Mouse (Mus musculus) stomach, postnatal 0 days (tissue): ENCODE data around the gene Surf6. TPM values are rescaled to one million over a fixed set of nuclear protein-coding genes. Genes with fewer than 3 reads are reported as not detected.

ENCODE experiments used
- ATAC-seq: fragments of 200-750 bp; cut with Nextera tagmentation; 2 replicates; pipeline ENCODE4 v1.8.0; 2017; ENCODE audit not compliant: low FRiP score, low TSS enrichment
- DNase-seq: peaks from one replicate; pipeline ENCODE4 v3.0.0-alpha.2; 2016; ENCODE audit warnings: low spot score
- H3K27ac ChIP-seq: fragments of 300-500 bp; sonication (generic); replicated peaks from 2 replicates; pipeline ENCODE4 v1.5.1; 2014; ENCODE audit warnings: mild to moderate bottlenecking, control low read depth
- H3K27me3 ChIP-seq: fragments of 300-500 bp; sonication (generic); 2 replicates; pipeline ENCODE4 v1.6.1; 2014; ENCODE audit warnings: low read length; ENCODE audit not compliant: control insufficient read depth, insufficient read depth
- H3K36me3 ChIP-seq: fragments of 300-500 bp; sonication (generic); 2 replicates; pipeline ENCODE4 v1.6.1; 2014; ENCODE audit warnings: low read length, mixed read lengths; ENCODE audit not compliant: control insufficient read depth, insufficient read depth
- H3K4me1 ChIP-seq: fragments of 300-500 bp; sonication (generic); replicated peaks from 2 replicates; pipeline ENCODE4 v1.6.1; 2014; ENCODE audit warnings: antibody characterized with exemption; ENCODE audit not compliant: control insufficient read depth, insufficient read depth
- H3K4me2 ChIP-seq: fragments of 300-500 bp; sonication (generic); replicated peaks from 2 replicates; pipeline ENCODE4 v1.6.1; 2014; ENCODE audit warnings: low read depth, mild to moderate bottlenecking, control low read depth, moderate library complexity
- H3K4me3 ChIP-seq: fragments of 300-500 bp; sonication (generic); 2 replicates; pipeline ENCODE4 v1.5.1; 2014; ENCODE audit warnings: low read depth, low read length, control low read depth
- H3K9ac ChIP-seq: fragments of 300-500 bp; sonication (generic); 2 replicates; pipeline ENCODE4 v1.6.1; 2014; ENCODE audit warnings: mild to moderate bottlenecking, low read length, control low read depth, mixed read lengths
- H3K9me3 ChIP-seq: fragments of 300-500 bp; sonication (generic); 2 replicates; pipeline ENCODE4 v1.6.1; 2016; ENCODE audit warnings: low read length; ENCODE audit not compliant: control insufficient read depth
- CTCF ChIP-seq: IDR thresholded peaks from 2 replicates; pipeline ENCODE4 v1.5.1; 2016; ENCODE audit warnings: antibody characterized with exemption, low read depth, mild to moderate bottlenecking, moderate library complexity
- EP300 ChIP-seq: optimal IDR thresholded peaks from 2 replicates; pipeline ENCODE3; 2016; ENCODE audit warnings: antibody characterized with exemption
- WGBS: fragments of 180-500 bp; shearing (Covaris S2); extraction: QIAGEN DNeasy Blood & Tissue Kit; methylation state at CpG from one replicate; pipeline ENCODE4 v1.1.7; 2014; 5-methylcytosine and 5-hydroxymethylcytosine counted together
- polyA plus RNA-seq: library from polyadenylated mRNA; unstranded; fragments of >200 nt; fragmentation: Nextera tagmentation; extraction: Ambion mirVana; gene quantifications from 2 replicates; pipeline ENCODE4 v1.2.1, GENCODE M21; 2015

The Surf6 gene
- polyA plus RNA-seq, 1 experiment from 2014 or later: 12.8 TPM

DNA sequence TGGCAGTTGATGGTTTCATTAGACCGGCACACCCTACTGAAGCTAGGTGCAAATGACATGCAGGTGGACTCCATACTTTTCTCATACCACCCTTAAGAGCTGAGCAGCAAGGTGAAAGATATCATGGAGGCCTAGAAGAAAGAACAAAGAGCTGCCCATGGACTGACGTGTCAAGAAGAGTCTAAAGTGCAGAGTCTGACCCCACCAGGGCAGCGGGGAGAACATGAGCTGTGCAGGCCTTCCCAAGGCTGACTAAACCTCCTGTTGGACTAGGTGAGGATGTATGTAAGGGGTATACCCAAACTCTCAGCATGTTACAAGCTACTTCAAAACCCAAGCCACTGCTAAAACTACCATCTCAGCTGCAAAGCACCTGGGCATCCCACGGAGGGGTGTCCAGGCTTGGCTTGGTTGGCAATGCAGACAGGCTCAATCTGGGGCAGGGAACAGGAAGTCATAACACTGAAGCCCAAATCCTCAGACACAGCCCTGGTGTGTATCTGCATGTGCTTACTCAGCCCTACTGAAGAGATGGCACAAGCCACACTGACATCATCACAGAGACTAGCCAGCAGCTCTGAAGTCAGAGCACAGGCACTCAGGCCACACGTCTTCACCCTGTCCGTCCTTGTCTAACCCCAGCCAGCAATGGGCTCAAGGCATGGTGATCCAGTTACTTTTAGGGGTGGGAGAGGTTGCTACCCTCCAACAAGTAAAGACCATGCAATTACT is 25.2 kb upstream of the Surf6 start:
- 77% methylated on average over 6 of the region's 6 CpGs for WGBS
- Histone ChIP-seq H3K4me1 (peaks cover 9% of the 10 kb centered on the region; the same call in 1 of the 2 replicates), H3K36me3 (peaks cover 32% of the 10 kb centered on the region), H3K4me3 (no peak overlapping the region), H3K4me2 (no peak overlapping the region), H3K27ac (no peak overlapping the region), H3K9ac (no peak overlapping the region; the same call in 1 of the 2 replicates), H3K9me3 (no peaks in the 10 kb centered on the region), H3K27me3 (no peaks in the 10 kb centered on the region)
- TF ChIP-seq CTCF (no peak), EP300 (no peak)
- ATAC-seq: no peak; the same call in 1 of the 2 replicates
- DNase-seq: no peak

DNA sequence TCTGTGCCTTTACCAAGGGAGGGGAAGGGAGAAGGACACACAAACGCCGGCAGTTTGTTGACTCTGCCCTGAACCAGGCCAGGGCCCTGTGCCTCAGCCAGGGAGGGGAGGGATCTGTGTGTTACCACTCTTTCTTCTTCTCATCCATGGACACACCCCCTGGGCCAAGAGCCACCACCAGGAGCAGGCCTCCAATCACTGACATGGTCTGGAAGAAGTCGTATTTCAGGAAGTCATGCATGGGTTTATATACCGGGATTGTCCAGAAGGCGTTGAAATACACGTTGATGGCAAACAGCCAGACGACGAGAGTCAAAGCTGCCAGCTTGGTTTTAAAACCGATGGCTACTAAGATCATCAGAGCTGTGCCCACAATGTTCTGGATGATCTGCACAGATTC is 19.1 kb upstream of the Surf6 start:
- peak; percentile 86 for DNase-seq
- 37% methylated on average over 9 of the region's 9 CpGs for WGBS
- H3K27me3 ChIP-seq: no peaks in the 10 kb centered on the region

DNA sequence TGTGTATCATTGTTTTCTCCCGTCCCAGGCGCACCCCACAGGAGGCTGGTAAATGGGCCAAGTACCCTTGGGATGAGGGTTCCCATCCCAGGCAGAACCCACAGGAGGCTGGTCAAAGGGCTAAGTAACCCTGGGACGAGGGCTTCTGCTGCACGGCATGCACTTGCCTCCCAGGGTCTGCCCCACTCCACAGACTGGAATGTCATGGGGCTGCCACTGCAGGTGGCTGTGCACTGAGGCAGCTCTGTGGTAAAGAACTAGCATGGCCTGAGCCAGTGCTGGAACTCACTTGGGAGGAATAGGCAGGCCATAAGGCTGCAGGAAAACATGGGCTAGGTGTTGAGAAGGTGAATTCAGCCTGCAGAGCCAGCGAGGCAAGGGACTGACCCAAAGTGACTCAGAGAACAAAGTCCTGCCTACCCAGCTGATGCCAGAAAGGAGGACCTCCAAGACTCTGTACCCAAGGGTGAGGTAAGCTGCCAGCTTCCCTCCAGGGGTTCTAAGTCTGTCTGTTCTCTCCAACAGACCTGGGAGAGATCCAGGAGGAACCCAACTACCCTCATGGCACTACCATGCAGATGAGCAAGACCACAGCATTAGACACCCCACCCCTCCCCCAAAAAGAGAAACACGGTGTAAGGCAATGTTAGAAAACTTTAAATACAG is 17.6 kb upstream of the Surf6 start:
- Histone ChIP-seq H3K36me3 (peaks cover 37% of the 10 kb centered on the region), H3K4me2 (no peak overlapping the region), H3K9me3 (no peaks in the 10 kb centered on the region), H3K27ac (no peak overlapping the region), H3K4me1 (peaks cover 10% of the 10 kb centered on the region; the same call in 1 of the 2 replicates), H3K4me3 (no peak overlapping the region), H3K9ac (no peak overlapping the region), H3K27me3 (no peaks in the 10 kb centered on the region)
- DNase-seq (no peak), ATAC-seq (no peak)
- WGBS: 84% methylated on average over 6 of the region's 6 CpGs
- TF ChIP-seq EP300 (no peak), CTCF (no peak)

More for the DNA sequence above, 19.1 kb upstream of the Surf6 start:
- Histone ChIP-seq H3K4me2 (no peak overlapping the region), H3K9me3 (no peaks in the 10 kb centered on the region), H3K36me3 (peaks cover 46% of the 10 kb centered on the region), H3K9ac (no peak overlapping the region), H3K4me3 (no peak overlapping the region), H3K4me1 (0 out of 2 replicates have a peak, but pooled peaks cover 8% of the 10 kb centered on the region), H3K27ac (no peak overlapping the region)
- TF ChIP-seq CTCF: no peak; the same call in 1 of the 2 replicates
- TF ChIP-seq EP300: no peak
- ATAC-seq: peak; percentile 89

DNA sequence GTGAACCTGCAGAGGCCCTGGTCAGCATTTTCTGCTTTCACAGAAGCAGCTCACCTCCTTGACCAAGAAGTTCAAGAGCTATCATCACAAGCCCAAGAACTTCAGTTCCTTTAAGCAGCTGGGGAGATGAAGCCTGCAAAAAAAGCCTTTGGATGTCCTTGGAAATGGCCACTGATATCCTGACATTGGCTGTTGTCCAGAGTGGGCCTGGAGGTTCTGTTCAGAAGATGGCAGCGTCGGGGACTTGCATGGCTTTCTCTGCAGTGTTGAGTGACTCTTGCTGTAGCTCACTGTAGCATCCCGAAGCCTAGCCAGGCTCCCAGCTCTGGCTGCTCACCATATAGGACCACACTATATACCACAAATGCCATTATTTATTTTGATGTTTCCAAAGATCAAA is 17.0 kb upstream of the Surf6 start:
- Histone ChIP-seq H3K4me3 (no peak overlapping the region), H3K4me2 (no peak overlapping the region), H3K27me3 (no peaks in the 10 kb centered on the region), H3K27ac (no peak overlapping the region), H3K36me3 (peaks cover 31% of the 10 kb centered on the region; the same call in 1 of the 2 replicates), H3K9ac (no peak overlapping the region), H3K4me1 (peaks cover 10% of the 10 kb centered on the region; the same call in 1 of the 2 replicates), H3K9me3 (no peaks in the 10 kb centered on the region)
- TF ChIP-seq CTCF (no peak), EP300 (no peak)
- 80% methylated on average over 3 of the region's 3 CpGs for WGBS
- DNase-seq (no peak), ATAC-seq (no peak)

DNA sequence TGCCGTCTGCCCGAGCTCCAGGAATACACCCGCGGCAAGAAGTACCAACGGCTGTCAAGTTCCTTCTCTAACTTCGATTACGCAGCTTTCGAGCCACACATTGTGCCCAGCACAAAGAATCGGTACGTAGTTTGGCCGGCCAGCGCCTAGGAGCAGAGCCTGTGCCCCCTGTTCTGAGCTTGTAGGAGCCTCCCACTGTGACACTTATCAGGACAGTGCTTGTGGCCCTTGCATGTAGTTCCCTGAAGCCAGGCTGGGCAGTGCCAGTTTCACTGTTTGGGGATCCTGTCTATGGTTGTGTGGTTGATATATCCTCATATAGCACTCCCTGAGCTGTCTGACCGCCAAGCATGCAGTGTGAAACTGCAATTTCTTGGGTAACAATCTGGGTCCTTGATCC is 14.1 kb upstream of the Surf6 start:
- no peak for TF ChIP-seq CTCF
- TF ChIP-seq EP300: no peak

More for the DNA sequence above, 14.1 kb upstream of the Surf6 start:
- peak overlapping the region; percentile 95 for H3K4me2 ChIP-seq
- ATAC-seq (0 out of 2 replicates have a peak, but pooled peaks have one; percentile 4), DNase-seq (no peak)
- H3K9ac ChIP-seq: peak overlapping the region; percentile 87
- peak overlapping the region; percentile 92 for H3K27ac ChIP-seq
- no peaks in the 10 kb centered on the region for H3K9me3 ChIP-seq
- peaks cover 23% of the 10 kb centered on the region for H3K36me3 ChIP-seq
- no peaks in the 10 kb centered on the region for H3K27me3 ChIP-seq
- H3K4me1 ChIP-seq: peaks cover 10% of the 10 kb centered on the region; the same call in 1 of the 2 replicates
- WGBS: 0% methylated on average over 13 of the region's 13 CpGs
- peak overlapping the region; percentile 78 for H3K4me3 ChIP-seq
